Mouse (Mus musculus) heart, adult 2 months (tissue): Measurements from ENCODE around the gene Sac3d1. TPM values are rescaled to one million over a fixed set of nuclear protein-coding genes. Genes with fewer than 3 reads are reported as not detected.

Experiments
- DNase-seq, 2 experiments: peaks; one replicate each; pipeline ENCODE4 v3.0.0; 2021
- H3K27ac ChIP-seq: fragments of 200-600 bp; 2 replicates; pipeline ENCODE4 v1.8.1; 2022
- H3K27me3 ChIP-seq: fragments of 200-500 bp; 2 replicates; pipeline ENCODE4 v1.6.1; 2012; ENCODE audit warnings: mild to moderate bottlenecking, low read length, inconsistent platforms, mixed read lengths; ENCODE audit not compliant: control insufficient read depth, insufficient read depth
- H3K36me3 ChIP-seq: fragments of 200-500 bp; 2 replicates; pipeline ENCODE4 v1.6.1; 2012; ENCODE audit warnings: low read length, inconsistent platforms; ENCODE audit not compliant: control insufficient read depth, insufficient read depth
- H3K4me1 ChIP-seq: fragments of 200-500 bp; 2 replicates; pipeline ENCODE4 v1.6.1; 2011; ENCODE audit warnings: low read length; ENCODE audit not compliant: control insufficient read depth, insufficient read depth
- H3K4me3 ChIP-seq: fragments of 200-600 bp; 2 replicates; pipeline ENCODE4 v1.8.1; 2022
- H3K79me2 ChIP-seq: fragments of 200-500 bp; replicated peaks from 2 replicates; pipeline ENCODE4 v1.6.1; 2012; ENCODE audit warnings: mild to moderate bottlenecking, inconsistent platforms, low read length, moderate library complexity, mixed read lengths; ENCODE audit not compliant: control insufficient read depth, insufficient read depth
- H3K9ac ChIP-seq: fragments of 200-500 bp; 2 replicates; pipeline ENCODE4 v1.6.1; 2012; ENCODE audit warnings: low read depth, mild to moderate bottlenecking, control low read depth, inconsistent platforms, low read length, mixed read lengths
- CTCF ChIP-seq: fragments of 200-600 bp; IDR thresholded peaks from 2 replicates; pipeline ENCODE4 v1.8.1; 2022; ENCODE audit warnings: antibody characterized with exemption, mild to moderate bottlenecking, moderate library complexity
- EP300 ChIP-seq: fragments of 200-500 bp; IDR thresholded peaks from 2 replicates; pipeline ENCODE4 v1.6.1; 2011; ENCODE audit warnings: low read depth, low read length, control low read depth; ENCODE audit not compliant: insufficient read depth
- POLR2A ChIP-seq: fragments of 200-500 bp; IDR thresholded peaks from 2 replicates; pipeline ENCODE4 v1.6.1; 2011; ENCODE audit warnings: mild to moderate bottlenecking, low read depth, low read length, control low read depth; ENCODE audit not compliant: insufficient read depth
- WGBS: fragments of 180-500 bp; shearing (Covaris S2); methylation state at CpG from one replicate; pipeline ENCODE4 v1.1.7; 2018; 5-methylcytosine and 5-hydroxymethylcytosine counted together
- intact Hi-C: fragments of 180-260 bp; cut with DNase I; formaldehyde crosslinking; loops from one replicate; pipeline ENCODE4 v1.15.1; 2025
- polyA plus RNA-seq: library from polyadenylated mRNA; depleted of rRNA; stranded (reverse); fragments of >200 nt; gene quantifications from 2 replicates; pipeline ENCODE4 v1.2.3, GENCODE M21; 2012; rRNA removed
- total RNA-seq, 2 experiments: library from RNA; stranded (reverse); gene quantifications; 2 replicates each; pipeline ENCODE4 v1.2.3; 2021

The Sac3d1 gene
- total and polyA plus RNA-seq, 3 experiments: 8.7 to 15.4 (median 10.3) TPM

GRCm38 (mm10) chr19:6066571-6066970, 51.9 kb downstream of the Sac3d1 start:
- Histone ChIP-seq H3K79me2 (no peaks in the 10 kb centered on the region), H3K9ac (no peak overlapping the region), H3K27me3 (no peaks in the 10 kb centered on the region), H3K4me1 (peaks cover 5% of the 10 kb centered on the region; the same call in 1 of the 2 replicates), H3K36me3 (no peaks in the 10 kb centered on the region), H3K27ac (no peak overlapping the region), H3K4me3 (no peak overlapping the region)
- intact Hi-C loops: no loop called here
- TF ChIP-seq POLR2A (no peak), CTCF (no peak), EP300 (no peak)
- WGBS: 25% methylated on average over 5 of the region's 5 CpGs
- DNase-seq: no peak

Other genes starting within 250 kb of the Sac3d1 start
Only the 30 nearest of the 32 such genes appear.
- gene Slc25a45, start 240.8 kb downstream of the Sac3d1 start, total RNA-seq: 1 to 10 TPM; 2.8 TPM
- 7.9 and 8.2 TPM in 2 replicates for gene Slc25a45, start 240.8 kb downstream of the Sac3d1 start, polyA plus RNA-seq
- gene Tigd3, start 224.5 kb downstream of the Sac3d1 start, total RNA-seq: under 1 TPM; 0.14 to 0.47 TPM
- gene Tigd3, start 224.5 kb downstream of the Sac3d1 start, polyA plus RNA-seq: 0.25 and 0.67 TPM in 2 replicates
- 10 to 100 TPM; 82.3 to 83.5 TPM for gene Dpf2, start 205.6 kb downstream of the Sac3d1 start, total RNA-seq
- 71.8 and 104 TPM in 2 replicates for gene Dpf2, start 205.6 kb downstream of the Sac3d1 start, polyA plus RNA-seq
- 1 to 10 TPM; 8.0 to 8.4 TPM for gene Cdc42ep2, start 193.8 kb downstream of the Sac3d1 start, total RNA-seq
- 11.7 and 19.0 TPM in 2 replicates for gene Cdc42ep2, start 193.8 kb downstream of the Sac3d1 start, polyA plus RNA-seq
- 10 to 100 TPM in 1 of 2 experiments, 1 to 10 TPM in 1; 8.6 to 10.9 TPM for gene Pola2, start 154.4 kb downstream of the Sac3d1 start, total RNA-seq
- 27.9 and 38.7 TPM in 2 replicates for gene Pola2, start 154.4 kb downstream of the Sac3d1 start, polyA plus RNA-seq
- not detected for gene Slc22a20, start 132.5 kb downstream of the Sac3d1 start, total RNA-seq
- gene Slc22a20, start 132.5 kb downstream of the Sac3d1 start, polyA plus RNA-seq: not detected in 2 replicates
- 10 to 100 TPM; 26.4 to 26.8 TPM for gene Capn1, start 102.8 kb downstream of the Sac3d1 start, total RNA-seq
- gene Capn1, start 102.8 kb downstream of the Sac3d1 start, polyA plus RNA-seq: 21.5 and 26.2 TPM in 2 replicates
- gene Syvn1, start 72.1 kb downstream of the Sac3d1 start, total RNA-seq: 10 to 100 TPM; 21.3 to 24.2 TPM
- gene Syvn1, start 72.1 kb downstream of the Sac3d1 start, polyA plus RNA-seq: 17.1 and 23.1 TPM in 2 replicates
- gene Mrpl49, start 60.9 kb downstream of the Sac3d1 start, total RNA-seq: 10 to 100 TPM; 37.1 to 39.0 TPM
- 23.5 and 33.0 TPM in 2 replicates for gene Mrpl49, start 60.9 kb downstream of the Sac3d1 start, polyA plus RNA-seq
- 100 to 1,000 TPM; 550 to 636 TPM for gene Fau, start 60.8 kb downstream of the Sac3d1 start, total RNA-seq
- 265 and 386 TPM in 2 replicates for gene Fau, start 60.8 kb downstream of the Sac3d1 start, polyA plus RNA-seq
- 10 to 100 TPM in 1 of 2 experiments, 1 to 10 TPM in 1; 9.9 to 13.4 TPM for gene Znhit2, start 57.5 kb downstream of the Sac3d1 start, total RNA-seq
- 12.3 and 14.4 TPM in 2 replicates for gene Znhit2, start 57.5 kb downstream of the Sac3d1 start, polyA plus RNA-seq
- gene Tm7sf2, start 50.3 kb downstream of the Sac3d1 start, total RNA-seq: 1 to 10 TPM; 2.7 to 3.7 TPM
- 9.3 and 11.9 TPM in 2 replicates for gene Tm7sf2, start 50.3 kb downstream of the Sac3d1 start, polyA plus RNA-seq
- gene Vps51, start 41.4 kb downstream of the Sac3d1 start, total RNA-seq: 10 to 100 TPM; 19.1 to 22.0 TPM
- 35.1 and 39.0 TPM in 2 replicates for gene Vps51, start 41.4 kb downstream of the Sac3d1 start, polyA plus RNA-seq
- not detected for gene Tmem262, start 38.6 kb downstream of the Sac3d1 start, total RNA-seq
- gene Tmem262, start 38.6 kb downstream of the Sac3d1 start, polyA plus RNA-seq: not detected in 2 replicates
- not detected for gene Gm28374, start 36.4 kb downstream of the Sac3d1 start, total RNA-seq
- not detected in 2 replicates for gene Gm28374, start 36.4 kb downstream of the Sac3d1 start, polyA plus RNA-seq
- gene Zfpl1, start 33.7 kb downstream of the Sac3d1 start, total RNA-seq: 10 to 100 TPM; 13.8 to 15.6 TPM
- gene Zfpl1, start 33.7 kb downstream of the Sac3d1 start, polyA plus RNA-seq: 47.5 and 50.7 TPM in 2 replicates
- gene Cdca5, start 33.7 kb downstream of the Sac3d1 start, total RNA-seq: not detected
- gene Cdca5, start 33.7 kb downstream of the Sac3d1 start, polyA plus RNA-seq: 0.09 and 0.27 TPM in 2 replicates
- gene AC131692.1, start 24.2 kb downstream of the Sac3d1 start, total RNA-seq: not detected
- gene AC131692.1, start 24.2 kb downstream of the Sac3d1 start, polyA plus RNA-seq: not detected in 2 replicates
- gene Naaladl1, start 12.9 kb downstream of the Sac3d1 start, total RNA-seq: not detected
- not detected in 2 replicates for gene Naaladl1, start 12.9 kb downstream of the Sac3d1 start, polyA plus RNA-seq
- 10 to 100 TPM; 14.1 to 16.6 TPM for gene Snx15, start 9.7 kb upstream of the Sac3d1 start, total RNA-seq
- gene Snx15, start 9.7 kb upstream of the Sac3d1 start, polyA plus RNA-seq: 22.0 and 29.5 TPM in 2 replicates
- gene Batf2, start 22.3 kb upstream of the Sac3d1 start, total RNA-seq: 1 to 10 TPM in 1 of 2 experiments, under 1 TPM in 1; 0.98 to 1.6 TPM
- gene Batf2, start 22.3 kb upstream of the Sac3d1 start, polyA plus RNA-seq: 2.3 and 3.2 TPM in 2 replicates
- 10 to 100 TPM; 62.1 to 72.9 TPM for gene Arl2, start 22.9 kb upstream of the Sac3d1 start, total RNA-seq
- 153 and 155 TPM in 2 replicates for gene Arl2, start 22.9 kb upstream of the Sac3d1 start, polyA plus RNA-seq
- not detected for gene Majin, start 65.7 kb upstream of the Sac3d1 start, total RNA-seq
- gene Majin, start 65.7 kb upstream of the Sac3d1 start, polyA plus RNA-seq: 0.20 and 0.23 TPM in 2 replicates
- not detected for gene Gpha2, start 107.7 kb upstream of the Sac3d1 start, total RNA-seq
- 0.27 TPM in 1 of 2 replicates, not detected in the other for gene Gpha2, start 107.7 kb upstream of the Sac3d1 start, polyA plus RNA-seq
- 10 to 100 TPM; 34.8 to 35.1 TPM for gene Ppp2r5b, start 117.2 kb upstream of the Sac3d1 start, total RNA-seq
- gene Ppp2r5b, start 117.2 kb upstream of the Sac3d1 start, polyA plus RNA-seq: 36.8 and 40.6 TPM in 2 replicates
- 10 to 100 TPM; 20.5 to 24.5 TPM for gene Atg2a, start 123.0 kb upstream of the Sac3d1 start, total RNA-seq
- 26.3 and 26.7 TPM in 2 replicates for gene Atg2a, start 123.0 kb upstream of the Sac3d1 start, polyA plus RNA-seq
- 100 to 1,000 TPM in 1 of 2 experiments, 10 to 100 TPM in 1; 98.0 to 120 TPM for gene Ehd1, start 158.1 kb upstream of the Sac3d1 start, total RNA-seq
- gene Ehd1, start 158.1 kb upstream of the Sac3d1 start, polyA plus RNA-seq: 111 and 142 TPM in 2 replicates
- gene Cdc42bpg, start 187.8 kb upstream of the Sac3d1 start, total RNA-seq: 10 to 100 TPM; 11.7 to 13.9 TPM
- 7.0 and 7.7 TPM in 2 replicates for gene Cdc42bpg, start 187.8 kb upstream of the Sac3d1 start, polyA plus RNA-seq
- gene Men1, start 216.3 kb upstream of the Sac3d1 start, total RNA-seq: 10 to 100 TPM; 13.9 to 14.0 TPM
- 19.4 and 19.6 TPM in 2 replicates for gene Men1, start 216.3 kb upstream of the Sac3d1 start, polyA plus RNA-seq
- gene Map4k2, start 222.5 kb upstream of the Sac3d1 start, total RNA-seq: 10 to 100 TPM; 36.1 to 38.4 TPM
- gene Map4k2, start 222.5 kb upstream of the Sac3d1 start, polyA plus RNA-seq: 88.9 and 107 TPM in 2 replicates